Mouse (Mus musculus): ENCODE data around the gene Olfr800. TPM values are rescaled to one million over a fixed set of nuclear protein-coding genes. Genes with fewer than 3 reads are reported as not detected.

Olfr800 gene
- not detected in 2 replicates for polyA plus RNA-seq (2015; fragmentation: Nextera tagmentation; extraction: Ambion mirVana)

DNA sequence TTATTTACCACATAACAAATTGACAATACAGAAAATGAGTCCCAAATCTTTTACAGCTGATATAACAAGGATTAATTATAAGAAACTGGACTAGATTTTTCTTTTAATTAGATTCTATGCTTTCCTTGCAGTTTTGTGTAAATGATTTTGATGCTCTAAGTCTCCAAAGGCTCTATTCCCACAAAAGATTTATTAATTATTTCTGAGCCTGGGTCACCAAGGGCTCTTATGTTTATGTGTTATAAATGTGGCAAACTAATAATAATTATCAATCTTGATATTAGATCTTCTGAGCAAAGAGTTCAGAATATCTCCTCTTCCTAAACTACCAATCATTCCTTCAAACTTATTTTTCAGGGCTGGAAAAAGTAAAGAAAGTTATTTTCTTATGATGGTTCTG is at the start of gene Olfr800:
TSS of gene Olfr800 (plus strand) at position 301 of the 400 bp plus-strand sequence.
- no peaks in the 10 kb centered on the region for H3K9me3 ChIP-seq (replicated peaks)
- ATAC-seq (ENCODE audit: low read depth) (no peak), DNase-seq (no peak)
- H3K4me1 ChIP-seq (replicated peaks): no peaks in the 10 kb centered on the region
- no peak within 1 kb of the TSS for H3K4me2 ChIP-seq
- no peaks in the 10 kb centered on the region for H3K27me3 ChIP-seq
- H3K27ac ChIP-seq: no peak within 1 kb of the TSS
- H3K36me3 ChIP-seq: no peaks in the 10 kb centered on the region
- no peak within 1 kb of the TSS for H3K4me3 ChIP-seq (replicated peaks)
- no peak within 1 kb of the TSS for H3K9ac ChIP-seq

DNA sequence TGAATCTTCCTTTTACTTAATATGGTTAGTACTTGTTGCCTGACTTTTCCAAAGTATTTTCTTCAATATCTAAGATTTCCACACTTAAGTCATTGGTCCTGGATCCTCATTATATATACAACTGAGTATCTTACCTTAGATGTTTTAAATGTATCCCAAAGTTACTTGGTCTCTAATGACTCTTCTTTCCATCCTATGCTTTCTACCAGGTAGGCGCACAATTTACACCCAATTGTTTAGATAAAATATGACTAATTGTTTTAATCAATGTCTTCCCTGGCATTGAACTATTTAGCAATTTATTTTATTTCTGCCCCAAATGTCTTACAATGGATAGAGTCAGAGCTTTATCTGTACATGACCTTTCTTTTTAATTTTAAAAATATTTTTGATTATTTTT is 45.0 kb upstream of the Olfr800 start, which contains the start of gene Olfr796:
TSS of gene Olfr796 (minus strand) at position 101 of the 400 bp plus-strand sequence.
- no peak within 1 kb of the TSS for H3K4me3 ChIP-seq (replicated peaks)
- no peaks in the 10 kb centered on the region for H3K27me3 ChIP-seq
- H3K4me2 ChIP-seq: no peak within 1 kb of the TSS
- H3K27ac ChIP-seq: no peak within 1 kb of the TSS
- 67% methylated on average over 1 of the region's 1 CpGs for WGBS (ENCODE audit: insufficient replicate concordance)
- ATAC-seq (ENCODE audit: low read depth) (no peak), DNase-seq (no peak)
- no peaks in the 10 kb centered on the region; the same call in 1 of the 2 replicates for H3K9me3 ChIP-seq (replicated peaks)
- no peaks in the 10 kb centered on the region for H3K36me3 ChIP-seq
- no peaks in the 10 kb centered on the region for H3K4me1 ChIP-seq (replicated peaks)
- no peak within 1 kb of the TSS for H3K9ac ChIP-seq

DNA sequence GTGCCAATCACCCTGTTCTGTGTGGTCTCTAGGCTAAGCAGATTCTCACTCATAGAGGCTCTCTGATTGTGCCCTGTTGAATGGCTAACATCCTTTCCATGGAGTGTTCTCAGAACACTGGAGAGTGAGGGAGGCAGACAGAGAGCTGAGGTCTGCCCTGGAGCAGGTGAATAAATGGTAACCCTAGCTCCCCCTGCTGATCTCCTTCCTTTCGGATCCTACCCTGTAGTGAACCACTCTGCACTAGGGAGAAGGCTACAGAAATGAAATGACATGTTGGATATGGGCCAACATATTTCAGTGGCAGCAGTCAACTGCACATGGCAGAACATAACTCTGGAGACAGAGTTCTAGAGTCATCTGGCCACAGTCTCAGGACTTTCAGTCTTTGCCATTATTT is 35.8 kb upstream of the Olfr800 start:
- Histone ChIP-seq H3K27ac (no peak overlapping the region), H3K4me2 (no peak overlapping the region), H3K9me3 (replicated peaks) (no peaks in the 10 kb centered on the region), H3K9ac (no peak overlapping the region), H3K4me3 (replicated peaks) (no peak overlapping the region), H3K4me1 (replicated peaks) (no peaks in the 10 kb centered on the region), H3K27me3 (no peaks in the 10 kb centered on the region), H3K36me3 (no peaks in the 10 kb centered on the region)
- WGBS (ENCODE audit: insufficient replicate concordance): 12% methylated on average over 1 of the region's 1 CpGs
- no peak for DNase-seq
- no peak for ATAC-seq (ENCODE audit: low read depth)

DNA sequence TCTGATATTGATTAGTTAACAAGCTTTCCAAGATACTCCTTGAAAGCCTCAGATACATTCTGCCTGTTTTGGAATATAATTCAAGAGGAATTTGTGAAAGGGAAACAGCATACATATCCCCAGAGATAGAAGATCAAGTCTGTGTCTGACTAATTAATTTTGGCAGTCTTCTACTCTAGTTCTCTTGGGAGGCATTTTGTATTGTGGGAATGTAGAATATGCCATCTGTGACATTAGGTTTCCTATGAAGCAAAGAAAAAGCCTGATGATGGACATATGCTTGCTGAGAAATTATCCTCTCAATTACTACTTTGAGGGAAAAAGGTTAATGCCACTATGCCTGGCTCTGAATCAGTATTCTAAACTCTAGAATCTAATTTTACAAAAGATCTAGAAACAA is 34.2 kb upstream of the Olfr800 start:
- Histone ChIP-seq H3K27me3 (no peaks in the 10 kb centered on the region), H3K27ac (no peak overlapping the region), H3K9ac (no peak overlapping the region), H3K9me3 (replicated peaks) (no peaks in the 10 kb centered on the region), H3K4me3 (replicated peaks) (no peak overlapping the region), H3K4me2 (no peak overlapping the region), H3K36me3 (no peaks in the 10 kb centered on the region), H3K4me1 (replicated peaks) (no peaks in the 10 kb centered on the region)
- ATAC-seq (ENCODE audit: low read depth): no peak
- no peak for DNase-seq

DNA sequence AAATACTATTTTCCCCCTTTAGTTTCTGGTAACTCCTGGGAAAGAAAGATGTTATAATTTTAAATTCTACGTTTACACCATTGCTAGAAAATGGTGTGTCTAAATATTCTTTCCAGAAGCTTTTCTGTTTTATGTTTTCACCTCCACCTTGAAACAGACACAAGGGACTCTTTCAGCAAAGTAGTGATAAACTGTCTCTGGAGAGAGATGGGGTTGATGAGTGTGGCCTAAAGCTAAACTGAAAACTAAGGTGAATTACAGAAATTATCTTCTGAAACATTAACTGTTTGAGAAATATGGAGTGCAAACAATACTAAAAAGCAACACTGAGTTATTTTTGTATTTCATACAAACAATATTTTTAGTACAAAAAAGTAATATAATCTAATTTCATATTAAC is 29.7 kb upstream of the Olfr800 start, which contains the start of gene Olfr798:
TSS of gene Olfr798 (minus strand) at position 101 of the 400 bp plus-strand sequence.
- Histone ChIP-seq H3K27me3 (no peaks in the 10 kb centered on the region), H3K4me1 (replicated peaks) (no peaks in the 10 kb centered on the region), H3K9me3 (replicated peaks) (no peaks in the 10 kb centered on the region), H3K27ac (no peak within 1 kb of the TSS), H3K4me3 (replicated peaks) (no peak within 1 kb of the TSS), H3K4me2 (no peak within 1 kb of the TSS), H3K36me3 (no peaks in the 10 kb centered on the region), H3K9ac (no peak within 1 kb of the TSS)
- ATAC-seq (ENCODE audit: low read depth): no peak
- DNase-seq: no peak
- 54% methylated on average over 1 of the region's 1 CpGs for WGBS (ENCODE audit: insufficient replicate concordance)

DNA sequence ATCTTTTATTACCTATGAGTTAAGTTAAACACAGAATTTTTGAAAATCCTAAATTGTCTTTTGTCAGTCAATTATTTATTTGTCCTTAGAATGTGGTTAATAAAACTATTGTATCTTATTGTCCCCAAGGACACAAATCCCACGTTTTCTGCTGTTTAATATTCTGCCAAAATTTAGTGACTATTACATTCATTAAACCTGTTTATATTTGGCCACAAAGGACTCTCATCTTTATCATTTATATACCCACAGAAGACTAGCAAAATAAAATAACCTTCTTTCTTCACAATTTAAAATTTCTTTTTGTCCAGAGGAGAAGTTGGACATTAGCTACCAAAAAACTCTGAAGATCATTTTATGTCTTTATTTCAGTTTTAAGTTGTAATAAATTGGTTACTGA is 20.3 kb upstream of the Olfr800 start, which contains the start of gene Olfr799:
TSS of gene Olfr799 (plus strand) at position 301 of the 400 bp plus-strand sequence.
- no peak within 1 kb of the TSS for H3K4me2 ChIP-seq
- no peaks in the 10 kb centered on the region for H3K27me3 ChIP-seq
- H3K9ac ChIP-seq: no peak within 1 kb of the TSS
- ATAC-seq (ENCODE audit: low read depth): no peak
- H3K4me3 ChIP-seq (replicated peaks): no peak within 1 kb of the TSS
- H3K36me3 ChIP-seq: no peaks in the 10 kb centered on the region
- H3K4me1 ChIP-seq (replicated peaks): no peaks in the 10 kb centered on the region
- H3K9me3 ChIP-seq (replicated peaks): no peaks in the 10 kb centered on the region
- WGBS (ENCODE audit: insufficient replicate concordance): 14% methylated on average over 1 of the region's 1 CpGs
- no peak for DNase-seq
- no peak within 1 kb of the TSS for H3K27ac ChIP-seq

DNA sequence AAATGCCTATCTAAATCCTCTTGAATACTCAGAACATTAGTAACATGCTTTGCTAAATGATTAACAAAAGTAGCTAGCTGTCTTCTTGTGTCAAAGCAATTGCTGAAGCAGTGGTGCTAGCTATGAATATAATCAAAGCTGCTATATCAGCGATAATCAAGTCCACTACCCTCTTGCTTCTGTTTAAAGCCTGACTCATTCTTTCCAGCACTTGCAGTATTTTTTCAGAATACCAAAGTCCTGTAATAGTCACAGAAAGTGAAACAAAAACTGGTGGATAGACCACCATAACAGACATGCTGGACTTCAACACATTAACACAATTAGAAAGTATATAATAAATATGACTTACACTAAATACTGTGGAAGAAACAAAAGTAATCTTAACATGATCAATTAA is 5.7 kb upstream of the Olfr800 start:
- no peaks in the 10 kb centered on the region for H3K9me3 ChIP-seq (replicated peaks)
- H3K36me3 ChIP-seq: no peaks in the 10 kb centered on the region
- 65% methylated on average over 1 of the region's 1 CpGs for WGBS (ENCODE audit: insufficient replicate concordance)
- H3K27me3 ChIP-seq: no peaks in the 10 kb centered on the region
- H3K4me3 ChIP-seq (replicated peaks): no peak overlapping the region
- DNase-seq (no peak), ATAC-seq (ENCODE audit: low read depth) (no peak)
- no peak overlapping the region for H3K27ac ChIP-seq
- no peaks in the 10 kb centered on the region for H3K4me1 ChIP-seq (replicated peaks)
- H3K4me2 ChIP-seq: no peak overlapping the region
- no peak overlapping the region for H3K9ac ChIP-seq

DNA sequence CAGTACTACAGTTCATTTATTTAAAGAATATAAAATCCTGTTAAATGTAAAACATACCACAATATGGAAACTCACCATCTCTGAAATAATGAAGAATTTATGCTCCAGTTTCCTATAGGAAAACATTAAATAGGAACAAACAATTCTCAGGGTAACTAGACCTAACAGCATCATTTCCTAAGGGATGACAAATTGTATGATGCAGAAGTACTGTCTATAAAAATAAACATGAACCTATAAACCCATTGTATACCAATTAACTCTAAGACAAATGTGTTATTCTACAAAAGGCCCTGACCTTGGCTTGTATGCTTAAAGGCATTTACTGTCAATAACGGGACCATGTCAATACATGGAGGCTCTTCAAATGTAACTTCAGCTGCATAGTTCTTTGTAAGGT is 16.3 kb downstream of the Olfr800 start, which contains the start of gene Olfr801:
TSS of gene Olfr801 (minus strand) at position 101 of the 400 bp plus-strand sequence.
- no peak within 1 kb of the TSS for H3K4me2 ChIP-seq
- no peaks in the 10 kb centered on the region for H3K4me1 ChIP-seq (replicated peaks)
- H3K4me3 ChIP-seq (replicated peaks): no peak within 1 kb of the TSS
- no peaks in the 10 kb centered on the region for H3K27me3 ChIP-seq
- no peak within 1 kb of the TSS for H3K27ac ChIP-seq
- no peak within 1 kb of the TSS for H3K9ac ChIP-seq
- no peaks in the 10 kb centered on the region for H3K36me3 ChIP-seq
- ATAC-seq (ENCODE audit: low read depth): no peak
- DNase-seq: no peak
- H3K9me3 ChIP-seq (replicated peaks): no peaks in the 10 kb centered on the region
- WGBS (ENCODE audit: insufficient replicate concordance): 44% methylated on average over 1 of the region's 1 CpGs

DNA sequence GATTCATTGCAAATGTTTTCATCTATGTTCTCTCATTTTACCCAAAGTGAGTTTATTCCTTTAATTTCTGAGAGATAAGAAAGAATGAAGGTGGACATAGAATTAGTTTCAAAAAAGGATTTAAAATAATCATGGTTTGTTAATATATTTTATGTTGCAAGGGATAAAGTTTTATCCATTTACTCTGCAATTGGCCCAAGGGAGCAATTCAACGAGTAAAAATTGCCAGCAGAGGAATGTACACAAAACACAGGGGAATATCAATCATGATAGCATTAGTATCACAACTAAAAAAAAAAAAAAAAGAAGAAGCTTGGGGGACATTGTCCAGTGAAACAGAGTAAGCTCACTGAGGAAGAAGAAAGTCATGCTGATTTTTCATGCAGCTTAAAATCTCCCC is 30.6 kb downstream of the Olfr800 start, which contains the start of gene Olfr802:
TSS of gene Olfr802 (minus strand) at position 101 of the 400 bp plus-strand sequence.
- Histone ChIP-seq H3K4me3 (replicated peaks) (no peak within 1 kb of the TSS), H3K27me3 (no peaks in the 10 kb centered on the region), H3K4me2 (no peak within 1 kb of the TSS), H3K36me3 (no peaks in the 10 kb centered on the region), H3K9me3 (replicated peaks) (no peaks in the 10 kb centered on the region), H3K27ac (no peak within 1 kb of the TSS), H3K4me1 (replicated peaks) (no peaks in the 10 kb centered on the region), H3K9ac (no peak within 1 kb of the TSS)
- DNase-seq (no peak), ATAC-seq (ENCODE audit: low read depth) (no peak)
- 42% methylated on average over 1 of the region's 1 CpGs for WGBS (ENCODE audit: insufficient replicate concordance)

DNA sequence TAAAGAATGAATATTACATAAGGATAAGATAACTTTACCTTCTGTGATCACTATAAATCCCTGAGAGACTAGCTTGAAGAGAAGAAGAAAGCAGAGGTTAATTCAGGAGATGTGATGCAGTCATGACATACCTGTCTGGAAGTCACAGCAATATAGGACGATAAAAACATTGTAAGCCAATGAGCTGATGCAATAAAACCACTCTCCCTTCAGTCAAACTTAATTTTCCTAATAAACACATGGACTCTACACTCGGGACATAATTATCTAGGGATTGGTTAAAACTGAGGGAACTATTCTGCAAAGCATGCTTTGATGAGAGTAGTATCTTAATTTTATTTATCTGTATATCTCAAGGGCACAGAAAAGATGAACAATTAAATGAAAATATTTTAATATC is 36.7 kb downstream of the Olfr800 start, which contains the start of gene Olfr803:
TSS of gene Olfr803 (minus strand) at position 101 of the 400 bp plus-strand sequence.
- WGBS (ENCODE audit: insufficient replicate concordance): 58% methylated on average over 2 of the region's 2 CpGs

DNA sequence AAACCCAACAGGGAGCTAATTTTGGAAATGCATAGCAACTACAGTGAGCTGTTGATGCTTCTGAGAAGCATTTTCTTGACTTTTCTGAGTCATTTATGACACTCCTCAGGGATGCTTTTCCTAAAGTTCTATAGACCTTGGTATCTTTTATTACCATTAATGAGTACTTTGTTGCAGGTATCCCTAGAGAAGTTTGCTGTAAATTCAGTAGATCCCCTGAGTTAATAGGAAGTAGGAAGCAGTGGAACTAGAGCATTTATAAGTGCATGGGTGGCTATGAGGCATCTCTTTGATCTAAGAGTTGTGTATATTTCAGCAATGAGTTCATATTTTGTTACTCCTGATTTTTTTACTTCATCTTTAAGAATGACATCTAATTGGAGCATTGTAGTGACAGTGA is 45.4 kb downstream of the Olfr800 start, which contains the start of gene Olfr804:
TSS of gene Olfr804 (plus strand) at position 301 of the 400 bp plus-strand sequence.
- H3K9me3 ChIP-seq (replicated peaks): no peaks in the 10 kb centered on the region
- ATAC-seq (ENCODE audit: low read depth) (no peak), DNase-seq (no peak)
- no peak within 1 kb of the TSS for H3K9ac ChIP-seq
- H3K4me2 ChIP-seq: no peak within 1 kb of the TSS
- H3K27me3 ChIP-seq: no peaks in the 10 kb centered on the region
- no peaks in the 10 kb centered on the region for H3K4me1 ChIP-seq (replicated peaks)
- H3K4me3 ChIP-seq (replicated peaks): no peak within 1 kb of the TSS
- no peak within 1 kb of the TSS for H3K27ac ChIP-seq
- H3K36me3 ChIP-seq: no peaks in the 10 kb centered on the region

More for the DNA sequence above, 36.7 kb downstream of the Olfr800 start, which contains the start of gene Olfr803:
- no peaks in the 10 kb centered on the region for H3K27me3 ChIP-seq
- H3K4me1 ChIP-seq (replicated peaks): no peaks in the 10 kb centered on the region
- H3K4me2 ChIP-seq: no peak within 1 kb of the TSS
- no peaks in the 10 kb centered on the region for H3K9me3 ChIP-seq (replicated peaks)
- no peak within 1 kb of the TSS for H3K9ac ChIP-seq
- no peaks in the 10 kb centered on the region for H3K36me3 ChIP-seq
- no peak within 1 kb of the TSS for H3K27ac ChIP-seq
- ATAC-seq (ENCODE audit: low read depth): no peak
- no peak for DNase-seq
- no peak within 1 kb of the TSS for H3K4me3 ChIP-seq (replicated peaks)
